Mouse (Mus musculus) cerebellum, postnatal 10 days (tissue): ENCODE measurements at regions not wholly inside any gene's neighbourhood (a gene's known extent, or its start where the extent isn't known, plus 50 kb on each side); places are given as distances from the start of the nearest gene placed in this dataset.
"Not testable (repeated sequence)": the region's sequence is repeated elsewhere in the genome, so short reads cannot be mapped to it uniquely, and the experiment has no call there.

Source experiments
- DNase-seq, 2 experiments: peaks; one replicate each; pipeline ENCODE4 v3.0.0; 2021; ENCODE audit warnings: mixed read lengths in 2 of 2

DNA sequence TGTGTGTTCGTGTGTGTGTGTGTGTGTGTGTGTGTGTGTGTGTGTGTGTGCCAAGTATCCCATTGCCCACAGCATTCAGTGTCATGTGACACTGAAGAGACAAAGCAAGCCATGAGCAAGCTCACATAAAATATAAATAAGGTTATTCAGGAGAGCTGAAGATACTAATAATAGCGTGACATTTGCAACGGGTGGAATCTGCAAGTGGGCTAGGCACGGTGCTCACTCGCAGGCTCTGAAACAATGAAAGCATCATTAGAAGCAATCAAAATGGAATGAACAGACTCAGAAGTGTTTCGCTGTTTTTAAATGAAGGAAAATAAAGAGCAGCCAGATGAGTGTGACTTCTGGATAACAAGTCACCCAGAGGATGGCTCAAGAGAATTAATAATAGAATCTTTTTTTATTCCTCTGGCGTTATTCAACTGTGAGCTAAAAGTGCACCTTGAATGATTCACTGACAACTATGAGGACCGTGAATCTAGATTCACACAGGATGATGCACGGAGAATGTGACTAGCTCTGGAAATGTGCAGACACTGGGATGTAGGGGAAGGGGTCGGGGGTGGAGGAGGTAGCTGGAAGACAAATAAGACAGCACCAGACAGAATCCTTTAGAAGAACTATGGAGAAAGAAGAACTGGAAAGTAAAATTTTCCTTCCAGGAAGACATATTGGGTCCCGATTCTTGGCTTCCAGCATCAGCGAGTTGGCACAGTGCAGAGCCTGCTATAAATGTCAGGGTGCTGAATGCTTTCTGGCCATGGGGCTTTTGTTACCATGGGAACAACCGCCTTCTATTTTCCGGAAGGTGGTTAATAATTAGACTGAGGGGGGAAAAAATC is 55.3 kb downstream of the Actbl2 start:
- peak; percentile 78 to 81 for DNase-seq

DNA sequence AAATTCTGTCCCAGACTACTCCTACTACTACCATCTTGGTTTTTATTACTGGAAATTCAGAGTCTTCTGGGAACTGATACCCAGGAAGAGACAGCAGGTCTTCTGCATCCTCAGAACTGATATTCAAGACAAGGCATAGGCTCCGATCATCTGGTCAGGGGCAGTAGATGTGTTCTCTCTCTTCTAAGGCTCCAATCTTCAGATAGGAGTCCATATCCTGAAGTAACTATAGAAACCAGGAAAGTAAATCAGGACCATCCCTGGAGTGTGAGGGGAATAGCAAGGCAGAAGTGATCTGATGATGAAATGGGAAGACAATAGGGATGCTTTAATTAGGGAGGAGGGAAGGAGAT is 55.9 kb downstream of the Actbl2 start:
- no peak for DNase-seq

DNA sequence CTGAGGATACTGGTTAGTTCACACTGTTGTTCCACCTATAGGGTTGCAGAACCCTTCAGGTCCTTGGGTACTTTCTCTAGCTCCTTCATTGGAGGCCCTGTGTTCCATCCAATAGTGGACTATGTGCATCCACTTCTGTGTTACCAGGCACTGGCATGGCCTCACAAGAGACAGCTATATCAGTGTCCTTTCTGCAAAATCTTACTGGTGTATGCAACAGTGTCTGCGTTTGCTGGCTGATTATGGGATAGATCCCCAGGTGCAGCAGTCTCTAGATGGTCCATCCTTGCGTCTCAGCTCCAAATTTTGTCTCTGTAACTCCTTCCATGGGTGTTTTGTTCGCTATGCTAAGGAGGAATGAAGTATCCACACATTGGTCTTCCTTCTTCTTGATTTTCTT is 58.7 kb downstream of the Actbl2 start:
- DNase-seq = not testable (repeated sequence)

DNA sequence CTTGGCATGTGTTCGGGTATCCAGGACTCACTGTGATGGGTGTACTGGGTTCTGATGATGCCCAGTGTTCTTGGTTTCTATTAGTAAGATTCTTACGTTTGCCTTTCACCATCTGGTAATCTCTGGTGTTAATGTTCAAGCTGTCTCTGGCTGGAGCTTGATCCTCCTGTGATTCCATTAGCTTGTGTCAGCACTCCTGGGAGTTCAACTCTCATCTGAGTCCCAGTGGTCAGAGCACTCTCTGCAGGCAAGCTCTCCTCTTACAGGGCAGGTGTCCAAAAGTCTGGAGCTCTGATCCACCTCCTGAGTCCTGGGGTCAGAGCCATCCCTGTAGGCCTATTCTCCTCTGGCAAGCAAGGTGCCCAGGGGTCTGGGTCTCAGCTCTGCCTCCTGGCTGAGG is 63.1 kb downstream of the Actbl2 start:
- DNase-seq = not testable (repeated sequence)

DNA sequence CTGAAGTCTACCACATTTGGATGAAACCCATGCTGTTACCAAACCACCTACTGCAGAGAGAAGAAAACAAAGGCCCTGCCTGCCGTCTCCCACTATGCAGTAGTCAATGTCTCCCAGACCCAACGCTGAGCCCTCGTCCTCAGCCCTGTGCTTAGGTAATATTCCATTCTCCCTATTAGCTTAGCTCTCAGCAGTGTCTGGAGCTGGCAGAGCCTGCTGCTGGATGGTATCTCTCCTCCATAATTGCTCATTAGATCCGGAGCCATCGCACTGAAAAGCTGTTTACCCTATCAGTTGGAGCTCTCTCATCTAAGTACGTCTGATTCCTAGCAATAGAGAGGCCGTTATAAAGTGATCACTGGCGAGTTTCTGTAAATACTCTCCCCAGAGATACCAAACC is 68.4 kb downstream of the Actbl2 start:
- peak; percentile 36 to 45 for DNase-seq

DNA sequence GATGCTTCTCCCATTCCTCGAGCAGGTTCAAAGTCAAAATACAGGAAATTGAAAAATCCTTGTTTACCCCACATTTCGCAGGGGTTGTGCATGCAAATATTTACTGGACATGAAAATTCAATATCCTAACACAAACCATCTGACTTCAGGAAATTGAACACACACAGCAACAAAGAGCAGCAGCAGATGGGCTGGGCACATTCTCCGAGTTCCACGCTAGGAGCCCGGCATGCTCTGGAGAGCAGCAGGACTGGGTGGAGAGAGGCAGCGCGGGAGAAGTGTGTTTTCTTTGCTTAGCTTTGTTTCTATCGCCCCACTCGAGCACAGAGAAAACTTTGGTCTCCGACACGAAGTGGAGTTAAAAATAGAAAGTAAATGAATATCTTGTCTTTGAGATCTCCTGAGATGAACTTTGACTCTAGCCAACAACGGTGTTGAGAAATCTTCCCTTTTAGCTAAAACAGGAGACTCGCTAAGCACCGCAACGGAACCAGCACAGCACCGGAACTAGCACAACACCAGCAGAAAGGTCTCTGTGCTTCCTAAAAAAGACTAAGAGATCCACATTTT is 71.4 kb downstream of the Actbl2 start:
- peak in 1 of 2 experiments; percentile 25 for DNase-seq

DNA sequence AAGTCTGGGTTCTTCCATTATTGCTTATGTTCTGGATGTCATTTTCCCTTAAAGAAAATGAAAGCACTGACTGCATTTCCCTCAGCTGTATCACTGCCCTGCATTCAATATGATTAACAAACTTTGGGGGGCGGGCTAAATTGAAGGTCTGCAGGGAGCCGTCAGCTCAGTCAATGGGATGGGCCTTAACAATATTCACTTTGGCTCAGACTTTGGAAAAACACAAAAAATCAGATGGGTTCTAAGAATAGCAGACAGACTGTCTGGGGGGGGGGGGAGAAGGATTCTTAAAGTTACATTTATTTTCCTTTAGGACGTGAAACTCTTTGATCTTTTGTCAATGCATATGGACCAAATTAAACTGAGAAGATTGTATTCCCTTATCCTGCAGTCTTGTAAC is 78.2 kb downstream of the Actbl2 start:
- no peak for DNase-seq

DNA sequence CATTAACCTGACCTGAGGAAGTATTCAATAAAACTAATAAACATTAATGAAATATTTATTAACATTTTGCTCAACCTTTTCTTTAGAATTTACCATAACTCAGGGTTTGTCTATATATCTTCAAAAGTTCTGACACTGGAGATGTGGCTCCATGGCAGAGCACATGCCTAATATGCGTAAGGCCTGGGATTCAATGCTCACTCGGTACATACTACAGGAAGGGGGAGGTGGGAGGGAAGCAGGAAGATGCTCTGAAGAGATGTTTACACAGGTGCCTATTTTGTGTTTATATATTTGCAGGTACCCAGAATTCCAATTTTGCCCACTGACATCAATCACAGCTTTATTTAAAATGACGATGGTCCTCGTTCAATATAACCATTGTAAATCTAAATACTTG is 79.0 kb downstream of the Actbl2 start:
- DNase-seq = no peak

DNA sequence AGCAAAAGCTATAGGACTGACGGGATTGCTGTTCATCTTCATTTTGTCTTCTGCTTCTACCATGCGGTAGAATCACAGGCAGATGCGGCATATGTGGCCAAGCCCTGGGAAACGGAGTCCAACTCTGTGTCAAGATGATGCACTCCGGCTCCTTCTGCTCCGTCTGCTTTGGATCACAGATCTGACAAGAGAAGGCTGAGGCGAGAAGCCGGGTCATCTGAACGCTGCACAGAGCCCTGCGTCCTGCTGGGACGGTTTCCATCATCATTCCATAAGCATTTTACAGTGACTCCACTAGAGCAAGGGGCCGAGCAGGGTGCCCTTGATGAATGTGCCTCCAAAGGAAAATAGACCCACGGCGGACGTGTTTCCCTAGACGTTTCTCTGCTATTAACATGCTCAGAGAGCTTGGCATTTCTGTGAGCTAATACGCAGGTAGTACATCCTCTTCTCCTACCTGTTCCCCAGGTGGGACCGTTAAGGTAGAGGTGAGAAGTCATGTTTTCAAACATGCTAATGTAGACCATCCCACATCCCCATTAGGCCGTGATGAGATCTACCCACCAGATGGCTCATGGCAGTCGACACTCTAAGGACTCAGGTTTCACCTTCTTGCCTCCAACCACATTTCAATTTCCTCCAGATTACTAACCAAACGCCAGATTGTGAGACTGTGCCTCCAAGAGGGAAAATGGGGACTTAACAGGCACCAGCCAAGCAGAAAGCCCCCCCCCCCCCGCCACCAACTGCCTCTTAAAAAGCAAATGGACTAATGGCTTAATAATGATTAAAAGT is 79.6 kb downstream of the Actbl2 start:
- peak; percentile 69 to 78 for DNase-seq

DNA sequence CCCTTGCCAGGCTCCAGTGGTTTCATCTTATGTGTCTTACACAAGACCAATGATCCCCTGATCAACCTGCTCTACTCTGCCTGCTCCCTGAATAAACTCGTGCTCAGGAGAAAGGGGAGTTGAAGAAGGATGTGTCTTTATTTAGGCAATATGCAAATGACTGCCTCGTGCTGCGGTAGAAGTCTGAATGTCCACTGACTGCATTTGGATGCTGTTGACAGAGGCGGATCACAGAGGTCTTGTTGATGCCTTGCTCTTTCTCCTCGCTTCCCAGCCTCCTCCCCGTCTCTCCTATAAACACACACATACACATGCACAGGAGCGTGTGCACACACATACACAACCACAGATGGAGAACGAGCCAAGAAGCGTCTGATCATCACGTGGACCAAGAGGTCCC is 90.2 kb downstream of the Actbl2 start:
- no peak for DNase-seq

DNA sequence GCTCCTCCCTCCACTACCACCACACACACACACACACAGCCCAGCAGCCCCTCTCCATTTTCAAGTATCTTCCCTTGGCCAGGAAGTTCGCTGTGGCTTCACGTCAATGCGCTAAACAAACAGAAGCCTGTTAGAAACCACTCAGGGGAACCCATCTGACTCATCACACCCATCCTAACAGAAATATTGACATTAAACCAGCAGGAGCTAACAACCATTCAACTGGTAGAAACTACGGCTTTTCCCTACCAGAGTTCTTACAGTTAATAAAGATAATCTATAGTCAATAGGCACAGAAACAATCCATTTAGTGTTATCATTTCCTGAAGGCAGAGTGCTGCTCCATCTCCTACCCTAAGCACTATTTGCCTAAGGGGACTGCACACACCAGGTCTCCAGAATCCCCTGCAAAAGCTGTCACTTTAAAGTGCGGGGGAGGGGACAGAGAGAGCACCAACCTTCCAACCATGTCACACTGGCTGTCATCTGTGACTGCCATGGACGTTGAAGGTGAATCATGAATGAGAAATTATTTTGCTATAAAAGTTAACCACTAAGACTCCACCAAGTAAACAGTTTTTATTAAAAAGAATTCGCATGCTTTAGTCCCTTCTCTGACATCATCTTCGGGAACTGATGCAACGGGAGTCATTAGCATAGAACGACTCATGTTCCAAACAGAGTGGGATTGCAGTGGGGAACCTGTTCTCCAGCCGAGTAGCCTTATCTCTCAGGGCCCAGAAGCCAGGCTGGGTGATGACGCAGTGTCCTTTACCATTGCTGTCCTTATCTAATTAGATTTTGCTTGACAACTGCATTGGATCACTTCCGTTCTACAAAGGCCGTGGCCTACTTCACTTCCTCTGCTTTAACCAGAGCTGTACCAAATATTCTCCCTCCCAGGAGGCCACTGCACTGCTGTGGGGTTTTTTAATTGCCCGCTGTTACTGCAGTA is 91.0 kb downstream of the Actbl2 start:
- no peak for DNase-seq

DNA sequence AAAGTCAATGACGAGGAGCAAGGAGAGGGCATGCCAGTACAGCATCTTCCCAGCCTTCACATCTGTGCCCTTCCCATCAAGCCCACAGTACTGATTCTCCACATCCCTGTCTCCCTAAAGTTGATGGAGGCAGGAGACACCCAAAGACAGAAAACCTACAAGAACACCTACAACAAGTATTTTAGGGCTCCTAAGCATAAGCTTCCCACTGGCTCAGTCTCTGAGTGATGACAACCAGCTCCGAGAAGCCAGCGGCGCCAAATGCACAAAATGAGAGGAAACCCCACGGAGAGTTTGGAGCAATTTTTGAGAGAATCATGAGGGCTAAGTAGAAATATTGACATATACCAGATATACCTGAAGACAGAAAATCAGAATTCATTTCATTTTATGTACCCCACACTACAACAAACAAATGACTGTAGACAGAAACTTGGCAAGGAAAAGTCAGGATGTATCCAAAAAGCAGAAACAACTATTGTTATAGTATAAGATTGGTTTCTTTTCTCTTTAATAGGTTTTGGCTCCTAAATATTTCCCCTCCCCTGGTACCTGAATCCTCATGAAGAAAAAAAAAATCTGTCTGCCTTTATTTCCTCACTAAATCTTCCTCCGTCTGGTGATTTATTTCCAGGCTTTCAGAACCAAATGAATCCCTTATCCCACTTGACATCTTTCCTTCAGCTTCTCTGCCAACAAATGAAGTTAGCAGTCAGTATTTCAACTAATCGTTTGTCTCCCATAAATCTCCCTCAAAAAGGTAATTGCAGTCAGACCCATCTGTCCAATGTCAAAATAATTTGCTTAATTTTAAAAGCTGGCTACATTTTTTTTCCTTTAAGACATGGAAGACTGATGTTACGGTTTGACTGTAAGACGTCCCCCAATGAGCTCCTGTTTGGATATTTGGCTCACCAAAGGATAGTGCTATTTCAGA is 102.0 kb downstream of the Actbl2 start:
- DNase-seq = peak in 1 of 2 experiments; percentile 18

DNA sequence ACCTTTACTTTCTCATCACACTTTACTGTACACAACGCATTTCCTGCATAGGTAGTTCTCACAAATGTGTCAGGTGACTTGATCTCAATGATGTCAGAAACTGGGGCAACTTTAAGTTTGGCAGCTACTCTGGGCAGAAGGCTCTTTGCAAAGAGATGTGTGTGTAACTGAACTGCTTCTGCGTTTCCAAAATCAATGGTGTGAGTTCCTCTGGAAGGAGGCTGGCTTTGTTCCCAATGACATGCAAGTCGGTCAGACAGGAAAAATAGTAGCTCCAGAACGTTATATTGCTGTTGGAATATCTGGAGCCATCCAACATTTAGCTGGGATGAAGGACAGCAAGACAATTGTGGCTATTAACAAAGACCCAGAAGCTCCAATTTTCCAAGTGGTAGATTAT is 106.6 kb downstream of the Actbl2 start:
- DNase-seq = peak in 1 of 2 experiments; percentile 16

DNA sequence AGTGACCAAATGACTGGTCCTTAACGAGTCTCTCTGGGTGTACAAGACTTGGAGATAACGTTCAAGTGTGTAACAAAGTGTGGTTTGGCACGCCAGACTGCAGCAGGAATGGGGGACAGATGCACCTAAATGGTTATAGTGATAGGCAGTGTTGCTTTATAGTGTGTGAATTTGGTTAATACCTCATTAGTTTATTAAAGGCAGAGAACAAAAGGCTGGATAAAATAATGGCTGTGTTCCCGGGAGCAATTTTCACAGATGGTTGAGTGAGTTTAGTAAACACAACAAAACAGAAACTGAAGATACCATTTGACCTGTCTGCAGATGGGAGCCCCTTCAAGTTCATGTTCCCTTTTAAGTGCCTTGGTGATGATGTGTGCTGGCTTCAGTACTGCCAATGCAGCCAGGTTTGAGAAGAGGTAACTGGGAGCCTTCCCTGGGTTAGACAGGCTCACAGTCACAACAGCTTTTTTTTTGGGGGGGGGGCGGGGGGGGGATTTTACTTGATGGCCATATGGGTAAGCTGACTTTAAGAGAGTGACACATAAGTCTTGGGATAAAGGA is 108.4 kb downstream of the Actbl2 start:
- DNase-seq = no peak

DNA sequence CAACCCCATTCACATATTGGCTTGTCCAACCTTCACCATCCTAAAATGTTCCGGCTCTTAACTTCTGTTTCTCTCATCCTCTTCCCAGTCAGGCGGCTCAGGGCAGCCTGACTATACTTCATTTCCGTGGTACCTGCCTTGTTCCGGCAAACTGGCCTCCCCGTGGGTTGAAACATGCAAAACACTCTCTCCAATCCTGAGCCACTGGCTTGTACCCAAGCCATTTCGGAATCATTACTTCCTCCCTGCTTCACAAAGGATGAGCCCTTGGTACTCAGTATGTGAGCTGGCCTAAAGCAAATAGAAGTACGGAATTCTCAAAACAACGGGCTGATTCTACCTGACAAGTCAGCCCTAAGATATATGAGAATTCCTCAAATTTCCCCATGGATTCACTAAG is 112.1 kb downstream of the Actbl2 start:
- DNase-seq = peak; percentile 77 to 79

DNA sequence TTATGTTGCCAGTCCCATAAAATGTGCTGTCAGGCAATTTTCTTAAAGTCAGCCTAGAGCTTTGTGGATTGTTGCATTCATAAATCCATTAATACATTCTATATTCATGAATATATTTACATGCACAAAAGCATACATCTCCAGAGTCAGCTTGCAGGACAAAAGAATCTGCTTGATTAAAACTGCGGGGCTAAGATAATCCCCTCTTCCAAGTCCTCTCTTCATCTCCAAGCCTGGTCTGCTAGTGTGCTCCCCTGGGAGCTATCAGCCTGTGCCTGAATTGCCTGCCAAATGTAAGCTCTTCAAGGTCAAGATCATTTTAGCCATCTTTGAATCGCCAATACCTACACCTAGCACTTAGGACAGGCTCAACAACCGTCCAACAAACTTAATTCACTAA is 112.8 kb downstream of the Actbl2 start:
- DNase-seq = peak in 1 of 2 experiments; percentile 34

DNA sequence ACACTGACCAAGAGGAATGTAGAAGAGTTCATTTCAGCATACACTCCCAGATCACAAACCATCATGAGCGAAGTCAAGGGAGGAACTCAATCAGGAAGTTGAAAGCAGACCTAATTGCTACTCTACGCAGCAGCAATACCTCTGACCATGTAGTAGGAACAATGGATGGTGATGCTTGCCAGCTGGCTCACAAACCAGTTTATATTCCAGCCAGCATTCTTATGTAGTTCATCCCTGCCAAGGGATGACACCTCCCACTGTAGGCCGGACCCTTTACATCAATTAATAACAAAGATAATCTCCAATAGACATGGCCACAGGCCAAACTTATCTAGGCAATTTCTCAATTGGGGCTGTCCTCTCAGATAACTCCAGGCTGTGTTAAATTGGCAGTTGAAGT is 115.1 kb downstream of the Actbl2 start:
- peak in 1 of 2 experiments; percentile 20 for DNase-seq

DNA sequence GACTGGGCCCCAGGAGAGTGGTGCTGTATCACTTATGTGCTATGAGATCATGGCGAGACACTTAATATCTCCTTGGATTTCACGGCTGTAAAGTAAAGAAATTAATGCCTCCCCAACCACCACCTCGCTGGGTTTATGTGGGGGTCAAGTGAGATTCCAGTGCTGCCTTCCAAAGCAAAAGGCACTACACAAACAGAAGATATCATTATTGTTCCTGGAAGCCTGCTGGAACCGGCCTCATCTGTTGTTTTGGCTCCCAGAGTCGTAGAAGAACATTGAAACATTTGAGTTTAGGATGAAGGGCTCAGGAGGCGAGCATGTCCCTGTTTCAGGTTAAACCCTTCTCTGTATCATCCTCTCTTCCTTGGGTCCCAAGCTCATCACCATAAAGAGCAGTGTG is 116.6 kb downstream of the Gpbp1 start:
- no peak for DNase-seq

DNA sequence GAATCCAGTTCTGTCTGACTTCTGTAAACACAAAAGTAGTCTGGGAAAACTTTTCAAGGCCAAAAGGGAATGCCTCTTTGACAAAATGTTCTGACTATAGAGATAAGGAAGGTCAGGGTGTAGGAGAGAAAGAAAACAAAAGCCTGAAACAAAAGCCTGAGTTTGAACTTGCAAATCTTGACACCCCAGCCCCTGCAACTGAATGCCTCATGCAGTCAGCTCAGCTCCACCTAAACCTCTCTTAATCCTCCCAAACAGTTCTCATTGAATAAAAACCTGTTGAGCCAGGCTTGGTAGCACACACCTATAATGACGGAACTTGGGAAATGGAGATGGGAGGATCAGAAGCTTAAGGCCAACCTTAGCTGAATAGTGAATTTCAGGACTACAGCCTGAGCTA is 116.1 kb downstream of the Gpbp1 start:
- DNase-seq = no peak
